9 mouse cellular contexts compared by ENCODE assay signal in genomic region chr4:102719535-102719934, GRCm38 (mm10). TPM values are rescaled to one million over a fixed set of nuclear protein-coding genes. Genes with fewer than 3 reads are reported as not detected.
A peak's percentile ranks its signal among the peaks of the same experiment; 100 is the strongest.
DNase-seq lines count a peak whose midpoint lies in the region; ATAC-seq and TF ChIP-seq lines count a peak whose summit lies in the region.
"Had no signal": no experiment of that assay in that cellular context is flagged by ENCODE, and none has a peak within 500 bp of the region (broad histone marks: within the 10 kb centered on the region; RNA-seq: fewer than 3 reads in every experiment).

No protein-coding gene starts in this region.

- in situ Hi-C loops in ES-E14 (cut with MboI; ENCODE audit: low sequenced_read_pairs in 2 of 2, unreplicated experiment in 2 of 2) = no loop called here

- no peaks in the 10 kb centered on the region for H3K36me3 ChIP-seq in kidney, embryonic 15.5 days
- H3K36me3 ChIP-seq in ES-E14 (ENCODE audit: control insufficient read depth, insufficient read depth, low read length, poor library complexity, severe bottlenecking) = no peaks in the 10 kb centered on the region
- H3K36me3 ChIP-seq: neural tube, embryonic 15.5 days had no signal

- no peak overlapping the region for H3K27ac ChIP-seq in kidney, embryonic 15.5 days
- no peak overlapping the region for H3K27ac ChIP-seq in ES-E14 (ENCODE audit: insufficient read depth, low read depth, low read length, poor library complexity, severe bottlenecking)
- H3K27ac ChIP-seq: neural tube, embryonic 15.5 days had no signal

- no peak overlapping the region for H3K9ac ChIP-seq in kidney, embryonic 15.5 days
- H3K9ac ChIP-seq in ES-E14 (ENCODE audit: insufficient read depth, low read depth, low read length, poor library complexity, severe bottlenecking) = no peak overlapping the region
- H3K9ac ChIP-seq: neural tube, embryonic 15.5 days had no signal

- H3K4me2 ChIP-seq in kidney, embryonic 15.5 days = no peak overlapping the region
- H3K4me2 ChIP-seq: neural tube, embryonic 15.5 days had no signal

- no peaks in the 10 kb centered on the region for H3K9me3 ChIP-seq in kidney, embryonic 15.5 days (replicated peaks)
- H3K9me3 ChIP-seq in ES-E14 (ENCODE audit: control insufficient read depth, insufficient read depth, low read depth, low read length) = no peaks in the 10 kb centered on the region
- H3K9me3 ChIP-seq: neural tube, embryonic 15.5 days had no signal

- WGBS in kidney, embryonic 15.5 days = 11% methylated on average over 1 of the region's 1 CpGs

- no peaks in the 10 kb centered on the region for H3K27me3 ChIP-seq in kidney, embryonic 15.5 days
- H3K27me3 ChIP-seq: neural tube, embryonic 15.5 days had no signal

- no peaks in the 10 kb centered on the region for H3K4me1 ChIP-seq in kidney, embryonic 15.5 days
- no peaks in the 10 kb centered on the region for H3K4me1 ChIP-seq in ES-E14 (ENCODE audit: control insufficient read depth in 2 of 2, insufficient read depth in 2 of 2, low read length in 2 of 2, poor library complexity in 1 of 2)
- H3K4me1 ChIP-seq: neural tube, embryonic 15.5 days had no signal

- peak; percentile 26 for DNase-seq in CD4-positive, CD25-positive, alpha-beta regulatory T cell, adult 2 months (ENCODE audit: low read depth, low spot score)
- peak; percentile 8 to 11 for DNase-seq in kidney, postnatal 36 days
- peak; percentile 9 for DNase-seq in ES-E14 (ENCODE audit: low read depth, low spot score)
- DNase-seq in forelimb bud, embryonic 11.5 days (ENCODE audit: low read depth, low spot score) = peak; percentile 29
- DNase-seq in ovary, postnatal 10 days (ENCODE audit: low spot score) = no peak
- no peak for DNase-seq in heart, adult 9 months (ENCODE audit: low spot score in 2 of 2)

- no peak overlapping the region for H3K4me3 ChIP-seq in kidney, embryonic 15.5 days (replicated peaks)
- H3K4me3 ChIP-seq in ES-E14 (ENCODE audit: insufficient read depth in 1 of 2, low read depth in 1 of 2, low read length in 2 of 2, poor library complexity in 1 of 2, severe bottlenecking in 1 of 2) = no peak overlapping the region
- H3K4me3 ChIP-seq: neural tube, embryonic 15.5 days had no signal

- ATAC-seq in CD4-positive, CD25-positive, alpha-beta regulatory T cell, adult 4 months = no peak
- no peak for ATAC-seq in kidney, embryonic 15.5 days (replicated peaks; ENCODE audit: low FRiP score)

TF ChIP-seq in ES-E14, 5 proteins besides CTCF, POLR2A, EP300 and RAD21:
- TF ChIP-seq ZNF384 (IDR thresholded peaks at IDR 0.05; ENCODE audit: low read depth, low read length) = no peak
- TF ChIP-seq HCFC1 (IDR thresholded peaks at IDR 0.05; ENCODE audit: borderline replicate concordance, insufficient read depth, low read length) = no peak
- no peak for TF ChIP-seq CHD2 (IDR thresholded peaks at IDR 0.05; ENCODE audit: low read depth, low read length)
- TF ChIP-seq ZC3H11A (IDR thresholded peaks at IDR 0.05; ENCODE audit: borderline replicate concordance, low read depth, low read length) = no peak
- no peak for TF ChIP-seq MAFK (IDR thresholded peaks at IDR 0.05; ENCODE audit: insufficient read depth, low read depth, low read length)
TF ChIP-seq in ES-E14: peak in this region for 0.

RNA-seq across cellular contexts. Expression of gene Sgip1, which starts 21.6 kb away (rescaled TPM):
- 1 to 10 TPM; 1.7 to 2.8 TPM for polyA plus RNA-seq in CD4-positive, CD25-positive, alpha-beta regulatory T cell, adult 4 months (2017; shearing (Covaris generic))
- 8.8 and 10.5 TPM in 2 replicates for polyA plus RNA-seq in kidney, embryonic 15.5 days (2015; fragmentation: Nextera tagmentation; extraction: Ambion mirVana)
- total RNA-seq in ES-E14 (2012; rRNA removed) = 0.62 and 1.6 TPM in 2 replicates

Comparison
In these comparisons a context has a peak if more than half of its experiments do, and no peak if none do; other contexts are left out.
1. DNase-seq: peak in CD4-positive, CD25-positive, alpha-beta regulatory T cell, adult 2 months (single experiment), kidney, postnatal 36 days (2 of 2), ES-E14 (single experiment) and forelimb bud, embryonic 11.5 days (single experiment); none in ovary, postnatal 10 days (single experiment) and heart, adult 9 months (0 of 2).